Mouse (Mus musculus) ES-Bruce4 (cell line): ENCODE measurements around the gene Adora1.

Experiments
- CTCF ChIP-seq: IDR thresholded peaks from one replicate; pipeline ENCODE4 v1.8.1; 2011; ENCODE audit warnings: low read depth, low read length
- POLR2A ChIP-seq: IDR thresholded peaks from one replicate; pipeline ENCODE4 v1.8.1; 2011; ENCODE audit warnings: low read length; ENCODE audit not compliant: insufficient read depth

- no peak for TF ChIP-seq CTCF
- no peak for TF ChIP-seq POLR2A
Observed at GRCm38 (mm10) chr1:134237438-134237837, 2.2 kb upstream of the Adora1 start.
